Mouse (Mus musculus): ENCODE measurements around the gene Gm11146.

Gm11146 gene

DNA sequence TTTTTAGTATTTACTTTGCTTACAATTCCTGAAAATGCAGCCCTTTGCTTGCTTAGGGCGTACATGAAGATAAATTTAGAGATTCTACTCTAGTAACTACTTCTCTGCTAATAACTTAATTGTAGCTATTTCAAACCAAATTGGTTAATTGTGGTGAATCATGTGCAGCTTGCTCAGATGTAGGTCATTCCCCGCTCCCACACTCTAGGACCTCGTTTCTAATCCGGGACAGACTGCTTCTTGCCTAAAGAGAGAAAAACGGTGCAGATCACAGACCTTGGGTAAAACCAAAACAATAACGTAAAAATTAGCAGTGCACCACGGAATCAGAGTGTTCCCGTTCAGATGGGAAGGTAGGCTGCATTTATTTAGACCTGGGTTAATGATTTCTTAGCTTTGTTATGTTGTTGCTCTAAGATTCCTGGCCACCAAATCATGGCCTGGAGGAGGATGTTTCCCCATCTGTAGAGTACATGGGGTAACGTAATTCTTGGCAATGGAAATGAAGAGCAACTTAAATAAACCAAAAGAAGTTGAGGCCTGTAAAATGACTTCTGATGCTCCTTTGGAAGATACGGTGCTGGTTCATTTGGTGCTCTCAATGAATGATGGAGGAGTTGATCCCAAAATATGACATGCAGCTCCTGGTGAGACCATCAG lies 45.3 kb downstream of the Gm11146 start:
- no peak for DNase-seq

DNA sequence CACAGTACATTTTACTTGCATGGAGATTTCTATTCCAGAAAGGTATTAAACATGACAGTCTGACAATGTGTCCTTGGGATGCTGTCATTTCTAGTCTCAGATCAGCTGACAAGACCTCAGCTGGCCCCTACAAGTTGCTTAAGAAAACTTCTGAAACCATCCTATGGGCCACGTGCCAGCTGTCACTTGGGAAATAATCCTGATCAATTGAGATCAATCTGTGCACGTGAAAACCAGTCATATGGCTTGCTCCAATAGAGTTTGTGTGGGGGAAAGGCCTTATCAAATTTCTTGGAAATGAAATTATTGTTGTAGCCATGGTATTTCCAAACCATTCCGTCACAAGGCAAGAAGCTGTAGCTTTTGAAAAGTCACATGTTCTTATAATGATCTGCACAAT lies 50.8 kb downstream of the Gm11146 start:
- no peak for DNase-seq
